Mouse (Mus musculus): ENCODE results near the gene Pias3.

GRCm38 (mm10) chr3:96708684-96709064 is 12.5 kb downstream of the Pias3 start:
- no peak for TF ChIP-seq POLR2A (IDR thresholded peaks at IDR 0.05; ENCODE audit: low read depth, low read length)
- no peak for TF ChIP-seq ZMIZ1 (IDR thresholded peaks at IDR 0.05; ENCODE audit: low read depth, low read length)
- no peak for TF ChIP-seq EP300 (IDR thresholded peaks at IDR 0.05; ENCODE audit: low read length)
- no peak for TF ChIP-seq POLR2AphosphoS2 (IDR thresholded peaks at IDR 0.05; ENCODE audit: low read depth, low read length)
- TF ChIP-seq MEF2A (IDR thresholded peaks at IDR 0.05; ENCODE audit: borderline replicate concordance, low read depth, low read length) = no peak
- no peak for TF ChIP-seq CTCF (conservative IDR thresholded peaks at IDR 0.05 in 1 of 2, IDR thresholded peaks at IDR 0.05 in 1 of 2; ENCODE audit: low read depth in 2 of 2, low read length in 2 of 2)
- no peak for TF ChIP-seq UBTF (IDR thresholded peaks at IDR 0.05; ENCODE audit: low read depth, low read length)
- TF ChIP-seq ZNF384 (IDR thresholded peaks at IDR 0.05; ENCODE audit: low read depth, low read length) = no peak
- TF ChIP-seq E2F4 (IDR thresholded peaks at IDR 0.05; ENCODE audit: insufficient replicate concordance, low read depth, low read length) = no peak
- no peak for TF ChIP-seq MYC (IDR thresholded peaks at IDR 0.05; ENCODE audit: low read depth, low read length)
- no peak for TF ChIP-seq USF2 (conservative IDR thresholded peaks at IDR 0.05; ENCODE audit: low read depth, low read length)
- TF ChIP-seq MXI1 (IDR thresholded peaks at IDR 0.05; ENCODE audit: low read depth, low read length) = no peak
- no peak for TF ChIP-seq MAFK (IDR thresholded peaks at IDR 0.05; ENCODE audit: insufficient replicate concordance, low read length)
- no peak for TF ChIP-seq JUN (IDR thresholded peaks at IDR 0.05; ENCODE audit: insufficient read depth, low read depth, low read length)
